Mouse (Mus musculus) T-helper 2 cell (primary cell): ENCODE results near the gene Alyref2.

Experiments
- in situ Hi-C: fragments of 300-600 bp; cut with MboI, MseI; formaldehyde crosslinking; loops from one replicate; pipeline ENCODE4 v1.15.1; 2025; ENCODE audit warnings: high pct_unique_total_duplicates

The Alyref2 gene

DNA sequence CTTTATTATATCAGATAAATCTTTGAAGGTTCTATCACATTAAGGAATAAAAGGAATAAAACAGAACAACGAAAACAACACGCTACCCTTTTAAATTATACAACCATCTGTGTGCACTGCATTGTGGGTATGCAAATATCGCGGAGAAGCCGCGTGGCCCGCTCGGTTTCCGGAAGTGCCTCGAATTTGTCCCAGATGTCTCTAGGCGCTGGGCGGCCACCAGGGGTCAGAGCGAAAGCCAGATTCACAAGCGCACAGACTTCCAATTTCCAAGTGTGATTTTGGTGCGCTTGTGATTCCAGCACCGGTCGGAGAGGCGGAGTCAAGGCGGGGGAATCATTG is at the start of gene Alyref2:
Gene Alyref2 (plus strand): TSS at position 229 of the 342 bp plus-strand sequence.
- in situ Hi-C loops = no loop called here

DNA sequence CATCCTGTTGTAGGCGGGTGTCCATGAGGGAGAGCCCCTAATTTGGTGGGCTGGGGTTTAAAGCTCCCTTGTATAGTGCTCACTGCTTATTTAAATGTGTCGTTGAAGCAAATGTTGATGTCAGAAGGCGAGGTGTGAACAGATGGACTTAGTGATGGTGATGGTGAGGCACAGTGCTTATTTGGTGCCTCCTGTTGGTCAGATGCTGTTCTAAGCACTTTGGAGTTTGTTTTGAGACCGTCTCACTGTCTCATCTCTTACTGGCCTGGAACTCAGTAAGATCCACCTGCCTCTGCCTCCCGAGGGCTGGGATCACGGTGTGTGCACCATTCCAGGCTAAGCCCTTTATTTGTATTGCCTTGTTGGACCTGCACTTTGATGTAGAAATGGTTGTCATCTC is 48.4 kb upstream of the Alyref2 start:
- in situ Hi-C loops = no loop called here

DNA sequence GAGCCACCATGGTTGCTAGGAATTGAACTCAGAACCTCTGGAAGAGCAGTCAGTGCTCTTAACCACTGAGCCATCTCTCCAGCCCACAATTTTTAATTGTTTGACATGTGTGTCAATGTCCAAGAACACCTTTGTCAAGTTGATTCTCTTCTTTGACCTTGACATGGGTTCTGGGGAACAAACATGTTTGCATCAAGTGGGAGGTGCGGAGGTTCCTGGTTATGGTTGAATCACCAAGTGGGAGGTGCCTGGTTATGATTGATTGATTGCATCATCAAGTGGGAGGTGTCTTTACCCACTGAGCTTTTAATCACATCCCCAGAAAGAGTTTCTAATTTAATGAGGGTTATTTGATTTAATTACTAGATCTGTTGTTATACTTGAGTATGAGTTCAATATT is 45.7 kb upstream of the Alyref2 start:
- in situ Hi-C loops = no loop called here

DNA sequence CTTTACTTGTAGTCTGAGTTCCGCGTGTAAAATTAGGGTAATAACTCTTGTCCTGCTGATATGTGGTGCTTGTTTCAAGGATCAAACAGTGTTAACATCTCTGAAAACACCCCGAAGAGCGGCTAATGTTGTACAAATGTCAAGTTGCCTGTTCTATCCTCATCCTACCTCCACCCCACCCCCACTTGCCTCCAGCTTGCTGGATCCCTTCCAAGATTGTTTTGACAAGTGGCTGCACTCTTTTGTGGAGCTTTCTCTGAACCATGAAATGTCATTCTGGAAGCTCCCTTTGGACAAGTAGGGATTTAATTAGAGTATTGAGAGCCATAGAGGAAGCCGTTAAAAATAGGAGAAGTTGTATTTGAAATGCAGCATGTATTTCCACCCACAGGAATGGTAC is 43.5 kb upstream of the Alyref2 start:
- in situ Hi-C loops = no loop called here

DNA sequence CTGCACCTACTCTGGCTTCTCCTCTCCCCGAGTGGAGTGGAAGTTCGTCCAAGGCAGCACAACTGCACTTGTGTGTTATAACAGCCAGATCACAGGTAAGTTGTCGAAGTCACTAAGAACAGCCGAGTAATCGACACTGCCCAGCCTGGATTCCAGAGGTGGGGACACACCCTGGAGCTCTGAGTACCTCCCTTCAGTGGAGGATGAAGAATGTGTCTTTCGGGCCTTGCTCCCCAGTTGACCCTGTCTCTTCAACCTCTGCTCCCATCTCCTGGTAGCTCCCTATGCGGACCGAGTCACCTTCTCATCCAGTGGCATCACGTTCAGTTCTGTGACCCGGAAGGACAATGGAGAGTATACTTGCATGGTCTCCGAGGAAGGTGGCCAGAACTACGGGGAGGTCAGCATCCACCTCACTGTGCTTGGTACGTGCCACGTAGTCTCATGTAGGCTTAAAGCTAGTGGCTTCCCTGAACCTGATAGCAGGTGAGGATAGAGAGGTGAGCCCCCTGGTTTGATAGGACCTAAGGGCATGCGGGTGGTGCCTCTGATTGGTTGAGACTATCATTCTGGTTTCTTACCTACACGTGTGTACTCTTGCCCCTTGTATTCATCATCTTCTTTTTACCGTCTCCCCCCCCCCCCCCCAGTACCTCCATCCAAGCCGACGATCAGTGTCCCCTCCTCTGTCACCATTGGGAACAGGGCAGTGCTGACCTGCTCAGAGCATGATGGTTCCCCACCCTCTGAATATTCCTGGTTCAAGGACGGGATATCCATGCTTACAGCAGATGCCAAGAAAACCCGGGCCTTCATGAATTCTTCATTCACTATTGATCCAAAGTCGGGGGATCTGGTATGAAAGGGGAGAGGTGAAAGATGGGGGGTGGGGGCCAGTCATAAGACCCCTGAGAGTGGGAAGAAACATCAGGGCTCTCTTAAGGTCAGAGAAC is 42.5 kb upstream of the Alyref2 start:
- in situ Hi-C loops = no loop called here

DNA sequence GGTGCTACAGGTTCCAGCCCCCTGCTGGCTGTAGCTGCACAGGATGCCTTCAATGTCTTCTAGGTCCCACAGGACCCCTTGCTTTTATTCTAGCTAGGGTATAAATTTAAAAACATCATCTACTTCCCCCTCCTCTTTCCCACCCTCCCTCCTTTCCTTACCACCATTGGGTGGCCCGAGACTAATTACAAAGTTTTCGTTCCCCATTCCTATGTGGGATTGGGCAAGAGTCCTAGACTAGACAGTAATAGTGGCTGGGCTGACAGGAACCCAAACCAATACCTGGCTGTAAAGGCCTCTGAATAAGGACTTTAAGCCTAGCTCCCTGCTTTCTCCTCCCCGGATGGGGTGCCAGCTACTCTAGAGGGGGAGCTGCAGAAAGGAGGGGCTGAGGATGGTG is 40.1 kb upstream of the Alyref2 start:
- in situ Hi-C loops = no loop called here

DNA sequence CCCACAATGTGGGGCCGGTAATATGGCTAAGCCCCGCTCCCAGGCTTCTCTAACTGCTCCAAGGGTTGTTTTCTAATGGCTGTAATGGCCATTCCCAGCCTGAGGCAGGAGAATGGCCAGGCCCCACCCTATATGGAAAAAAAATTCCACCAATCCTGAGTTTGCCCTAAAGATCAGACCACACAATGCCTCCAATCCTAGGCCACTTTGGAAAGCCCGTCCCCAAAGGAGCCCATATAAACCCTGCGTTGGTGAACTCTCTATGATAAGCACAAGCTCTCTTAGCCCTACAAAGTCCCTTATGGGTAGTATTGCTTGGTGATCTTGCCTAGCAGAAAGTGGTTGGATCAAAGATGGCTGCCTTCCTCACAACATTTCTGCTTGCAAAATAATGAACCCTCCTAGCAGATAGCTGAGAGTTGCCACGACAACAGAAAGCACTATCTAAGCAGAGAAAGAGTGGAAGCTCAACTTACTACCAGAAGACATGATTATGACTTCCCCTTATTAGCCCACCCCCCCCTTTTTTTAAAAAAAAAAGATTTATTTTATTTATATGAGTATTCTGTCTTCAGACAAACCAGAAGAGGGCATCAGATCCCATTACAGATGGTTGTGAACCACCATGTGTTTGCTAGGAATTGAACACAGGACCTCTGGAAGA is 37.4 kb upstream of the Alyref2 start:
- in situ Hi-C loops = no loop called here

DNA sequence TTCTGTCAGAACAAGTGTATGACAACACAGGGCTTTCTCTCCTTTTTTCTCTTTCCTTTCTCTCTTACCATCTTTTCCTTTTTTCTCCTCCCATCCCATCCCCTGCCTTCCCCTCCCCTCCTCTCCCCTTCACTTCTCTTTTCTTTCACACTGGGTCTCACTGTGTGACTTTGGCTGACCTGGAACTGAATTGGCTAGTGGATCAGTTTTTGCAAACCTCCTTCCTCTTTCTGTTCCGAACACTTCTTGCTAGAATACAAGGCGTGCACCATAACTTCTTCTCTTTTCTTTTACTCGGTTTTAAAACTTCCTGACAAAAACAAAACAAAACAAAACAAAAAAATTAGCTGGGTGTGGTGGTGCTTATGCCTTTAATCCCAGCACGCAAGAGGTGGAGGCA is 36.7 kb upstream of the Alyref2 start:
- in situ Hi-C loops = no loop called here

DNA sequence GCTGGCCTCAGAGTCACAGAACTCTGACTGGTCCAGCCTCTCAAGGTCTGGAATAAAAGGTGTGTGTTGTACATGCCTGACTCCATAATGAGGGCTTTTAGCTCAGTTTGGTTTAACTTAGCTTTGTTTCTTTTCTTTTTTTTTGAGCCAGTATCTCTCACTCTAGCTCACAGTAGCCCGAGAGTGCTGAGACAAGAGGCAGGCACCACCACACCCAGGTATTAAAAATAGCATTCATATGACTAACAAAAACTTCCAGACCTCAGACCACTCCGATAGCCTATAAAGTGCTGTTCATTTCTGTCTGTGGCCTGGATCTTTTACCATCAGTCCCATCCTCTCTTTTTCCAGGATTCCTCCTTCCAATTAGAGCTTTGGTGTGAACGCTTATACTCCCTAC is 33.6 kb upstream of the Alyref2 start:
- in situ Hi-C loops = loop anchor here (10.0 kb wide), 1 partner anchor 105 kb away; the partner anchor contains the start of gene Klhdc9

DNA sequence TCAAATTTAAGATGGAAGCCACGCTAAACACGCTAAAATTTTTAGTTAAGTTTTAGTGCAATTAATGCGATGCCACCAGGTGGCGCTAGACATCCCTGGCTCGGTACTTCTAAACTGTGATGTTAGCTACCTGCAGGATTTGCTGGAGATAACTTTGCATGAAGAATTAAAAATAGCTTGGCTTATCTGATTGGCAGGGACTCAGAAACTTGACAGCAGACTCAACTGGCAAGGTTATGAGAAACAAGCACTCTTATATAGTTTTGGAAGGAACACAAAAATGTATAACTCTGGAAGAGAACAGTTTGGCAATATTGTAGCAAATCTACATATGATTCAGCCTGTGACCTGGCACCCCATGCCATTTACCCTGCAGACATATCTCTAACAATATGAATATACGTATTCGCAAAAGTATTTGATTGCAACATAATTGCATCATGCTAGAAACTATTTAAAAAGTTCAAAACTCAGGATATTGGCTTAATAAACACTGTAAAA is 32.9 kb upstream of the Alyref2 start:
- in situ Hi-C loops = loop anchor here (10.0 kb wide), 1 partner anchor 106 kb away; the partner anchor contains the start of gene Klhdc9

DNA sequence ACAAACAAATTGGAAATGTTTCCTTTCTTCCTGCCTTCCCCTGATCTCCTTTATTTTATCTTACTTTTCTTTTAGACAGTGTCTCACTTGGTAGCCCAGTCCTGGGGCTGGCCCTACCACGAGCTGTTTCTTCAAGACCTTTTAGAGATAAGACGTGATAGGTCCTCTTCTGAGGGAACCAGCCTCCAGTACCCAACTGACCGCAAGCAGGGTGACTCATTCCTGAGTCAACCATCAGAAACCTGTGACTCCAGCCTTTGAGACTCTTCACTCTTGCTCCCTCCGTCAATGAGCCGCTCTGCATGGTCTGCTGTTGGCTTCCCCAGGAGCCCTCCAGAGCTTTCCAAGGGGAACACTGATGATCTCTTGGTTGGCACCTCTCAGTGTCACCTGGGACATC is 32.4 kb upstream of the Alyref2 start:
- in situ Hi-C loops = loop anchor here (10.0 kb wide), 1 partner anchor 106 kb away; the partner anchor contains the start of gene Klhdc9

DNA sequence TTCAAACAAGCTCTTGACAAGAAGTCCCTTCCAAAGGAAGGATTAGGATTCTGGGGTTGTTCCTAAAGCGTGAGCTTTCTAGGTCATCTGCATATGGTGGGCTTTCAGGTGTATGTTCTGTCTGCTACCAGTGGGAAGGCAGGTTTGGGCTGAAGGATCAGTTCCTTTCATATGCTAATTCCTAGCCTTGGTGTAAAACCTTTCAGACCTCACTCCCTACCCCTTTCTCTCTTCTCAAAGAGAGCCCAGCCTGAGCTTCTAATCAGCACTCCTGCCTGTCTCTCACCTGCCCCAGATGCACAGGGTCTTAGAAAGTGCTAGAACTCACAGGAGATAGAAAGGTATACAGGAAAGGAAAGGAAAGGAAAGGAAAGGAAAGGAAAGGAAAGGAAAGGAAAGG is 31.8 kb upstream of the Alyref2 start:
- in situ Hi-C loops = loop anchor here (10.0 kb wide), 1 partner anchor 107 kb away; the partner anchor contains the start of gene Klhdc9

DNA sequence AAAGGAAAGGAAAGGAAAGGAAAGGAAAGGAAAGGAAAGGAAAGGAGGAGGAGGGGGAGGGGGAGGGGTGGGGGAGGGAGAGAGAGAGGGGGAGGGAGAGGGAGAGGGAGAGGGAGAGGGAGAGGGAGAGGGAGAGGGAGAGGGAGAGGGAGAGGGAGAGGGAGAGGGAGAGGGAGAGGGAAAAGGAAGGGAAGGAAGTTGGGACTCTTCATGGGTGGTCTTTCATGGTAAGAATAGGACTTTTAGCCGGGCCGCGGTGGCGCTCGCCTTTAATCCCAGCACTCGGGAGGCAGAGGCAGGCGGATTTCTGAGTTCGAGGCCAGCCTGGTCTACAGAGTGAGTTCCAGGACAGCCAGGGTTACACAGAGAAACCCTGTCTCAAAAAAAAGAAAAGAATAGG is 31.3 kb upstream of the Alyref2 start:
- in situ Hi-C loops = loop anchor here (10.0 kb wide), 1 partner anchor 107 kb away; the partner anchor contains the start of gene Klhdc9

DNA sequence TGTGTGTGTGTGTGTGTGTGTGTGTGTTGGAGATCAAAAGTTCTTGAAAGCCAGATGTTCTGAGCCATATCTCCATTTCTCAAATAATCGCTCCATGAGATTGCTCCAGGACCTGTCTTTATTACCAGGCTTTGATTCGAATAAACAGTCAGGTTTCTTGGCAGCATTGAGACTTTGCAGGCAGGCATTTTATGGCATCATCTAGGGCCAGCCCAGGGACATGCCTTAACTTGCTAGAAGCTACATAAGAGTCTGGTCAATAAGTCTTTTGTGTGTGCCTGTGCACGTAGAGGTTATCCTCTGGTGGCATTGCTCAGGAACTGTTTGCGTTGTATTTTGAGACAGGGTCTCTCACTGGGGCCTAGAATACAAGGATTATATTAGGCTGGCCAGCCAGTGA is 29.8 kb upstream of the Alyref2 start:
- in situ Hi-C loops = loop anchor here (10.0 kb wide), 1 partner anchor 109 kb away; the partner anchor contains the start of gene Klhdc9

DNA sequence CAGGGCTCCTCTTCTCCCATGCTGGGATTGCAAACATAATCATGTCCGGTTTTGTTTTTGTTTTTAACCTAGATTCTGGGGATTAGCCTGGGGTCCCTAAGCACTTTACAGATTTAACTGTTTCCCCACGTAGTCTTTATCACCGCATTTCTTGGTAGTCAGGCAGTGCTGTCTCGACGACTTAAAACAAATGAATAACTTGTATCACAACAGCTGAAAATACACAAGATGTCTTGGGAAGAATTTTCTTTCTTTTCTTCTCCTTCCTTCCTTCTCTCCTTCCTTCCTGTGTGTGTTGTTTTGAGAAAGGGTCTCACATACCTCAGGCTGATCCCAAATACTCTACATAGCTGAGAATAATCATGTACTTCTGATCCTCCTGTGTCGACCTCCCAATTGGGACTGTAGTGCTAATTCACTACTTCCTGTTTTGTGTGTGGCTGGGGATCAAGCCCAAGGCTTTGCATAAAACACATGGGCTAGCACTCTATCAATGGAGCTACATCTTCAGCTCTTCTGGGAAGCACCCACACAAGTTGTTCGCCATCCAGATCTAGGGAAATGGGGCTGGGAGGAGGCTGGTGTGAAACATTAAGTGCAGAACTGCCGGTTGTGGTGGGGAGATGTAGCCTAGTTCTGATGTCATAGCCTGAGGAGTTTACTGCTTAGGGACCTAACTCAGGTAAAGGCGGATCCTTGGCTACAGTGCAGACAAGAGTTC is 29.2 kb upstream of the Alyref2 start:
- in situ Hi-C loops = loop anchor here (10.0 kb wide), 1 partner anchor 109 kb away; the partner anchor contains the start of gene Klhdc9

DNA sequence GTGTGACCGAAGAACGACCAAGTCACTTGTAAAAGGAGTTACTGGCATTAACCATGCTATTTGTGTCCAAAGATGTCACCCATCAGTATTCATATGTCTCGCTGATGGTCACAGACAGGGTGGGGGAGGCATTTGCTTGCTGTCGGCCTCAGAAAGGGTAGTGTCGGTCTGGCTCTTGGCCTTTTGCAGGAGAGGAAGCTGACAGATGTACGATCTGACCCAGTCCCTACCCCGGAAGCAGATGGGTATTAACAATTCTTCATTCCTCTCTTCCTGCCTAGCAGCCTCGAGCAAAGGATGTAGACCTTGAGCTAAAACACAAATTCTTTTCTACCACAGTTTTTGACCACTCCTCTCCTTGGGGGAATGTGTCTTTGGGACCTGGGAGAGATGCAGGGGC is 26.2 kb upstream of the Alyref2 start:
- in situ Hi-C loops = loop anchor here (10.0 to 25.0 kb wide), 2 partner anchors 112 to 540 kb away; partner anchors contain the start of genes Fcrla and Klhdc9

DNA sequence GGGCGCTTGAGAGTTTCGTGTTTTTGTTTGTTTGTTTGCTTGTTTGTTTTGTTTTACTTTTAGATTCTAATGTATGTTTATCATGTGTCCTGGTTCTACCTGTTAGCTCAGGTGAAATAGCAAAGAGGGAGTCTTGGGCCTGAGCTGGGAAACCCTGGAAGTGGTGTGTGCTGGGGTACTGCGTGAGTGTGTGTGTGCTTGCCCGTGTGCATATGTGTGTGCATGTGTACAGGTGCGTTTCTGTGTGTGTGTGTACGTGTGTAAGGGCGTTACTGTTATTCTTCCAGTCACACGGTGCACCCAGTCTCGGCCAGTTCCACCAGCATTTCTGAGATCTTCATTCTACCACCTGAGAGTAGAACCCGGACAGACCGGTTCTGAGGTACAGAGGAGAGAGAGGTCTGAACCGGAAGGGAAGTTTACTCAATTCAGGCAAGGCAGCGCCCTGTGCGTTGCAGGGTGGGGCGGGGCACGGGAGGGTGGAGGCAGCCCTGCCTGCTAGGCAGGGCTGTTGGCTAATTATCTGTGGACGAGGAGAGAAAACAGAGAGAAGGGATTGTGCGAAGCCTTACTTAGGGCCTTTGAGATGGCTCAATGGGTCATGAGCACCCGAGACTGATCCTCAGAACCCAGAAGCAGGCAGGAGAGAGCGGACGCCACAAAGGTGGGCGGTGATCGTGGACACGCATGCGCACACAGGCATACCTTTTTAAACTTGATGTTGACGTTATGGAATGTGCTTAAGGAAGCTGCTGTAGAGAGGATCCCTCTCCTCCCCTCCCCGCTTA is 25.3 kb upstream of the Alyref2 start:
- in situ Hi-C loops = loop anchor here (10.0 to 25.0 kb wide), 2 partner anchors 113 to 541 kb away; partner anchors contain the start of genes Fcrla and Klhdc9

DNA sequence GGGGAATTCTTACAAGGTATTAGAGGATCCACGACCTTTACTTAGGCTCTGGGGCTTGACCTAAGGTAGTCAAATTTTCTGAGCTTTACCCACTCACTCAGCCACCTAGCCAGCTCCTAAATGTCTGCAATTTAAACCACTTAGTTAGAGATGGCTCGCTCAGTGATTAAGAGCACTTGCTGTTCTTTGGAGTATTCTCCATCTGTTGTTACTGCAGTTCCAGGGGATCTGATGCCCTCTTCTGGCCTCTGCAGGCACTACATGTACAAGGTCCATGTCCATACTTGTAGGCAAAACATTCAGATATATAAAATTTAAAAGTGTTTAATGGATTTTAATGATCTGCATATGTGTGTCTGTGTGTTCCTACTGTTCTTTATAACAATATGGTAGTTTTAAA is 24.3 kb upstream of the Alyref2 start:
- in situ Hi-C loops = loop anchor here (10.0 to 25.0 kb wide), 2 partner anchors 114 to 542 kb away; partner anchors contain the start of genes Fcrla and Klhdc9

DNA sequence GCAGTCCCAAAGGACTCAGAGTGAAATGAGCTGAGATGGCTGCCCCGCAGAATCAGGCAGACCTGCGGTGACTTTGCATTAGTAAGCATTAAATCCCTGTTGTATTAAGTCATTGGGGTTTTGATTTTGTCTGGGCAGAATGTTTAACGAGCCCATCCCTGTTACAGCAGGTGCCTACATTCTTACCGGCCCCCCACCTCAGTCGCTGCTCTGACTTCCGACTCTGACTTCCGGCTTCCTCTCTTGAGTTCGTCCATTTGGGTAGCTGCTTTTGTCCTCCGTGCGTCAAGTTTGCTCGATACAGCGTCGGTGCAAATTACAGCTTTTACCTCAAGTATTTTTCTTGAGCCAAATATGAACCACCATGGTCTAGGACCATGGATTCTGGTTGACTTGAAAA is 9.0 kb upstream of the Alyref2 start:
- in situ Hi-C loops = loop anchor here (25.0 kb wide), 1 partner anchor 557 kb away; the partner anchor contains the start of gene Fcrla

DNA sequence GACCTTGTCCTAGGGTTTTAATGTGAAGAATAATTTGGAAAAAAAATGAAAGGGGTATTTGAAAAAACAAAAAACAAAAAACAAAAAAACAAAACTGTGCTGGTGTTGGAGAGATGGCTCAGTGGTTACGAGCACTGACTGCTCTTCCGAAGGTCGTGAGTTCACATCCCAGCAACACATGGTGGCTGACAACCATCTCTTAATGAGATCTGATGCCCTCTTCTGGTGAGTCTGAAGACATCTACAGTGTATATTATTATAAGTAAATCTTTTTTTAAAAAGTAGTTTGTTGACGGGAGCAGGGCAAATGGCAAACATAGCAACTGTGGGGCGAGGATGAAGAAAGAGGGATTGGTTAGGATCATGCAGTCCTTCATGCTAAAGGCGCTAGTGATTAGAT is 7.9 kb upstream of the Alyref2 start:
- in situ Hi-C loops = loop anchor here (25.0 kb wide), 1 partner anchor 558 kb away; the partner anchor contains the start of gene Fcrla
